Mouse (Mus musculus): ENCODE data around the gene Pmpcb. TPM values are rescaled to one million over a fixed set of nuclear protein-coding genes. Genes with fewer than 3 reads are reported as not detected.
"Not testable (repeated sequence)": the region's sequence is repeated elsewhere in the genome, so short reads cannot be mapped to it uniquely, and the experiment has no call there.

The Pmpcb gene
- 131 and 136 TPM in 2 replicates for polyA plus RNA-seq (2016; fragmentation: Nextera tagmentation; extraction: Ambion mirVana)

GRCm38 (mm10) chr5:21736956-21737585, at the start of gene Pmpcb:
Gene Pmpcb (plus strand): TSS chr5:21737141.
- Histone ChIP-seq H3K27ac (ENCODE audit: poor library complexity, severe bottlenecking) (peak within 1 kb of the TSS; percentile 57; the same call in 1 of the 2 replicates), H3K36me3 (peaks cover 28% of the 10 kb centered on the region), H3K4me1 (replicated peaks) (peaks cover 16% of the 10 kb centered on the region), H3K9ac (peak within 1 kb of the TSS; percentile 93), H3K9me3 (replicated peaks) (no peaks in the 10 kb centered on the region), H3K27me3 (replicated peaks) (no peaks in the 10 kb centered on the region), H3K4me2 (peak within 1 kb of the TSS; percentile 90), H3K4me3 (peak within 1 kb of the TSS; percentile 94)
- WGBS: under 1% methylated on average over 38 of the region's 42 CpGs
- ATAC-seq (ENCODE audit: insufficient number of reproducible peaks, low FRiP score): peak; percentile 80

DNA sequence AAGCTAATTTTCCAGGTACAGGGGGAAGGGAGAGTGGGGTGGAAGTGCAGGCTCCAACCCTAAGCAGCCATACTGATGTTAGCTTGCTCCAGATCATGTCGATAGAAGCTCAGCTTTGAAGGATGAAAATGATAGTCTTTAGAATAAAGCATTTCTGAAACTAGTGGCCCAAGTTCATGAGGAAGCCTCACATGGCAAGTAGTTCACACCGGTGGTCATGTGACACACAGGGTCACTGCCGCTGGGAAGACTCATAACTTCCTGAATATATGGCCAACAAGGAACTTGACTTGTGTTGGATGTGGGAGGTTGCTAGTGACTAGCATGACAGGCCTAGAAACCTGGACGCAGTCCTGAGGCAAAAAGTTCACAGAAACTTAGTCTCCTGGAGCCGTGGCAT, 44.7 kb upstream of the Pmpcb start:
- no peak overlapping the region for H3K4me3 ChIP-seq
- no peaks in the 10 kb centered on the region for H3K4me1 ChIP-seq (replicated peaks)
- H3K36me3 ChIP-seq: no peaks in the 10 kb centered on the region
- H3K9me3 ChIP-seq (replicated peaks): no peaks in the 10 kb centered on the region
- no peak overlapping the region for H3K9ac ChIP-seq
- H3K27me3 ChIP-seq (replicated peaks): no peaks in the 10 kb centered on the region
- H3K4me2 ChIP-seq: no peak overlapping the region
- no peak overlapping the region for H3K27ac ChIP-seq (ENCODE audit: poor library complexity, severe bottlenecking)
- WGBS: 89% methylated on average over 5 of the region's 5 CpGs
- no peak for ATAC-seq (ENCODE audit: insufficient number of reproducible peaks, low FRiP score)

DNA sequence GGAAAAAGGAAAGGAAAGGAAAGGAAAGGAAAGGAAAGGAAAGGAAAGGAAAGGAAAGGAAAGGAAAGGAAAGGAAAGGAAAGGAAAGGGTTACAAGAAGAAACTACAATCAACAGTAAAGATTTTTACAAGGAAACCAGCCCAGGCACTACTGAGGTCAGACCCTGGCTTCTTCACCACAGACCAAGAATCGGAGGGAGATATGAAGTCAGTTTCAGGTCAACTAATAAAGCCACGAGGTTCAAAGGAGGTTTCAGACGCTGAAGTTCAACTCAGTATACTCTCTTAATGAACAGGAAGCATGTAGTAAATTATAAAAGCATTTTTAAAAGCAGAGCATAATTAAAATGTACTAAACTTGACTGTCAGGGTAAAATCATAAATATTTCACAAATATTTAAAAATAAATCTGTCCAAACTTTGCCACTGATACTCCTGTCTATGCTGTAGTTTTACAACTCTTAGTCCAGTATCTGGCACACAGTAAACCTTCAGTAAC, 43.5 kb upstream of the Pmpcb start:
- no peak overlapping the region for H3K4me3 ChIP-seq
- no peak overlapping the region for H3K4me2 ChIP-seq
- H3K27ac ChIP-seq (ENCODE audit: poor library complexity, severe bottlenecking): no peak overlapping the region
- no peaks in the 10 kb centered on the region for H3K4me1 ChIP-seq (replicated peaks)
- 70% methylated on average over 3 of the region's 3 CpGs for WGBS
- H3K9me3 ChIP-seq (replicated peaks): no peaks in the 10 kb centered on the region
- no peaks in the 10 kb centered on the region for H3K27me3 ChIP-seq (replicated peaks)
- no peak overlapping the region for H3K9ac ChIP-seq
- H3K36me3 ChIP-seq: no peaks in the 10 kb centered on the region
- ATAC-seq (ENCODE audit: insufficient number of reproducible peaks, low FRiP score): no peak

DNA sequence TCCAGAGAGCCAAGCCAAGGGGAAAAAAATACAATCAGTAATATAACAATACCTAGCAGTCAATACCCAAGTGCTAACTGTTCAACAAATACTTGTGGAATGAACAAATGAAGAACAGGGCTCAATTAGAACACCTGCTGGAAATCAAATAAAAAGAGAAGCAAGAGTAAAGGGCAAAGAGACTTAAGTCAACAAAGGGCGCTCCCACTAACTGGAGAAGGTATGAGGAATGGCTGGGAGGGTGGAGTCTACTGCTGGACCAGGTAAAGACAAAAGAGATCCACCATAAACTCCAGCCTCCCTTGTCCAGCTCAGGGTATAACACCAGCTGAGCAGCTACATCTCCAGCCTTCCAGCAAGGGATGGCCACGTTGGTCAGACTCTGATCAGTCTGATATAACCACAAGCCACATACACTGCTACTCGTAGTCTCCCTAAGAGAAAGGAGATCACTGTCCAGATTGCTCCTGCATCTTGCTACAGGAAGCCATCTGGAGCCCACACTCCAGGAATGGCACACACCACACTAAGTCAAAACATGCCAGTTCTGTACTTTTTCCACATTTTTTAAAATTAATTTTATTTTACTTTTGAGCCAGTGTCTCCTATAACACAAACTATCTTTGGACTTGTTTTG, 42.0 kb upstream of the Pmpcb start:
- Histone ChIP-seq H3K9ac (no peak overlapping the region), H3K4me1 (replicated peaks) (no peaks in the 10 kb centered on the region), H3K9me3 (replicated peaks) (no peaks in the 10 kb centered on the region), H3K27ac (ENCODE audit: poor library complexity, severe bottlenecking) (no peak overlapping the region), H3K4me3 (no peak overlapping the region), H3K36me3 (no peaks in the 10 kb centered on the region), H3K27me3 (replicated peaks) (no peaks in the 10 kb centered on the region), H3K4me2 (no peak overlapping the region)
- ATAC-seq (ENCODE audit: insufficient number of reproducible peaks, low FRiP score): 0 out of 2 replicates have a peak, but pooled peaks have one; percentile 36
- 82% methylated on average over 3 of the region's 3 CpGs for WGBS

GRCm38 (mm10) chr5:21699555-21699954, 37.4 kb upstream of the Pmpcb start:
- H3K4me1 ChIP-seq (replicated peaks); H3K36me3 ChIP-seq; H3K4me3 ChIP-seq; ATAC-seq (ENCODE audit: insufficient number of reproducible peaks, low FRiP score); H3K9me3 ChIP-seq (replicated peaks); H3K9ac ChIP-seq; H3K27me3 ChIP-seq (replicated peaks); H3K27ac ChIP-seq (ENCODE audit: poor library complexity, severe bottlenecking): not testable (repeated sequence)
- 0 out of 2 replicates have a peak overlapping the region, but pooled peaks have one; percentile 13 for H3K4me2 ChIP-seq
- 92% methylated on average over 3 of the region's 3 CpGs for WGBS

- WGBS: 23% methylated on average over 10 of the region's 10 CpGs
- Histone ChIP-seq H3K27me3 (replicated peaks) (no peaks in the 10 kb centered on the region), H3K4me3 (peak overlapping the region; percentile 68), H3K36me3 (no peaks in the 10 kb centered on the region), H3K9ac (no peak overlapping the region), H3K27ac (ENCODE audit: poor library complexity, severe bottlenecking) (no peak overlapping the region), H3K4me1 (replicated peaks) (0 out of 2 replicates have a peak, but pooled peaks cover 4% of the 10 kb centered on the region), H3K9me3 (replicated peaks) (no peaks in the 10 kb centered on the region), H3K4me2 (peak overlapping the region; percentile 69)
- ATAC-seq (ENCODE audit: insufficient number of reproducible peaks, low FRiP score): no peak
Observed at GRCm38 (mm10) chr5:21700272-21700821, 36.6 kb upstream of the Pmpcb start.

- Histone ChIP-seq H3K4me3 (peak overlapping the region; percentile 68), H3K9ac (peak overlapping the region; percentile 69), H3K27ac (ENCODE audit: poor library complexity, severe bottlenecking) (peak overlapping the region; percentile 14; the same call in 1 of the 2 replicates), H3K36me3 (no peaks in the 10 kb centered on the region), H3K4me1 (replicated peaks) (0 out of 2 replicates have a peak, but pooled peaks cover 4% of the 10 kb centered on the region), H3K4me2 (peak overlapping the region; percentile 69), H3K9me3 (replicated peaks) (peaks cover 2% of the 10 kb centered on the region; the same call in 1 of the 2 replicates), H3K27me3 (replicated peaks) (no peaks in the 10 kb centered on the region)
- ATAC-seq (ENCODE audit: insufficient number of reproducible peaks, low FRiP score): peak; percentile 23
- under 1% methylated on average over 22 of the region's 22 CpGs for WGBS
Observed at GRCm38 (mm10) chr5:21700934-21701333, 36.0 kb upstream of the Pmpcb start.

GRCm38 (mm10) chr5:21701351-21702008, 35.5 kb upstream of the Pmpcb start, which contains the start of gene Napepld:
Gene Napepld (minus strand): TSS chr5:21701396.
- Histone ChIP-seq H3K4me3 (peak within 1 kb of the TSS; percentile 68), H3K4me2 (peak within 1 kb of the TSS; percentile 69), H3K36me3 (no peaks in the 10 kb centered on the region), H3K4me1 (replicated peaks) (0 out of 2 replicates have a peak, but pooled peaks cover 4% of the 10 kb centered on the region), H3K9me3 (replicated peaks) (peaks cover 4% of the 10 kb centered on the region; the same call in 1 of the 2 replicates), H3K27me3 (replicated peaks) (no peaks in the 10 kb centered on the region), H3K9ac (peak within 1 kb of the TSS; percentile 89), H3K27ac (ENCODE audit: poor library complexity, severe bottlenecking) (peak within 1 kb of the TSS; percentile 95)
- ATAC-seq (ENCODE audit: insufficient number of reproducible peaks, low FRiP score): peak; percentile 99
- WGBS: under 1% methylated on average over 44 of the region's 59 CpGs

- peaks cover 4% of the 10 kb centered on the region; the same call in 1 of the 2 replicates for H3K9me3 ChIP-seq (replicated peaks)
- H3K27ac ChIP-seq (ENCODE audit: poor library complexity, severe bottlenecking): peak overlapping the region; percentile 95
- no peak for ATAC-seq (ENCODE audit: insufficient number of reproducible peaks, low FRiP score)
- H3K4me3 ChIP-seq: peak overlapping the region; percentile 68
- H3K4me1 ChIP-seq (replicated peaks): 0 out of 2 replicates have a peak, but pooled peaks cover 4% of the 10 kb centered on the region
- no peaks in the 10 kb centered on the region for H3K36me3 ChIP-seq
- whole genome bisulfite sequencing: 58% methylated on average over 2 of the region's 2 CpGs
- no peaks in the 10 kb centered on the region for H3K27me3 ChIP-seq (replicated peaks)
- no peak overlapping the region for H3K9ac ChIP-seq
- H3K4me2 ChIP-seq: peak overlapping the region; percentile 69
Observed at GRCm38 (mm10) chr5:21702009-21702364, 35.0 kb upstream of the Pmpcb start.

GRCm38 (mm10) chr5:21702873-21703475, 34.0 kb upstream of the Pmpcb start:
- Histone ChIP-seq H3K27me3 (replicated peaks) (no peaks in the 10 kb centered on the region), H3K4me3 (no peak overlapping the region), H3K4me2 (no peak overlapping the region), H3K4me1 (replicated peaks) (0 out of 2 replicates have a peak, but pooled peaks cover 4% of the 10 kb centered on the region), H3K36me3 (no peaks in the 10 kb centered on the region), H3K9me3 (replicated peaks) (peaks cover 4% of the 10 kb centered on the region; the same call in 1 of the 2 replicates), H3K27ac (ENCODE audit: poor library complexity, severe bottlenecking) (peak overlapping the region; percentile 82), H3K9ac (no peak overlapping the region)
- no peak for ATAC-seq (ENCODE audit: insufficient number of reproducible peaks, low FRiP score)
- WGBS: 37% methylated on average over 6 of the region's 6 CpGs
